Mouse (Mus musculus): ENCODE results near the gene Zfp655.
"Not testable (repeated sequence)": the region's sequence is repeated elsewhere in the genome, so short reads cannot be mapped to it uniquely, and the experiment has no call there.

The Zfp655 gene

GRCm38 (mm10) chr5:145223395-145223794 lies 8.1 kb upstream of the Zfp655 start:
- DNase-seq: no peak

- no peak for DNase-seq
Observed at GRCm38 (mm10) chr5:145226453-145226852, 5.1 kb upstream of the Zfp655 start.

GRCm38 (mm10) chr5:145229283-145229682 lies 2.2 kb upstream of the Zfp655 start:
- not testable (repeated sequence) for DNase-seq

GRCm38 (mm10) chr5:145230641-145231040 lies 874 bp upstream of the Zfp655 start:
- no peak for DNase-seq

GRCm38 (mm10) chr5:145231893-145232411 lies 437 bp downstream of the Zfp655 start:
- DNase-seq: no peak

- DNase-seq: peak; percentile 84
Observed at GRCm38 (mm10) chr5:145234636-145235035, 3.1 kb downstream of the Zfp655 start.

GRCm38 (mm10) chr5:145249520-145249919 lies 18.0 kb downstream of the Zfp655 start:
- DNase-seq: peak; percentile 28

- not testable (repeated sequence) for DNase-seq
Observed at GRCm38 (mm10) chr5:145273568-145273967, 42.1 kb downstream of the Zfp655 start.

GRCm38 (mm10) chr5:145279948-145280347 lies 48.4 kb downstream of the Zfp655 start:
- DNase-seq: no peak

GRCm38 (mm10) chr5:145280371-145281143 lies 49.0 kb downstream of the Zfp655 start, which contains the start of gene Zscan25:
TSS of gene Zscan25 (plus strand) at chr5:145280500.
- peak; percentile 99 for DNase-seq

GRCm38 (mm10) chr5:145288382-145288781 lies 56.9 kb downstream of the Zfp655 start:
- peak; percentile 66 for DNase-seq

GRCm38 (mm10) chr5:145290697-145291096 lies 59.2 kb downstream of the Zfp655 start:
- DNase-seq: peak; percentile 90

GRCm38 (mm10) chr5:145292398-145292797 lies 60.9 kb downstream of the Zfp655 start:
- DNase-seq: peak; percentile 66

Data from heart, adult 11 months (tissue).